Mouse (Mus musculus) ES-E14 (cell line): ENCODE measurements around the gene Psg18. TPM values are rescaled to one million over a fixed set of nuclear protein-coding genes. Genes with fewer than 3 reads are reported as not detected.
"Not testable (repeated sequence)": the region's sequence is repeated elsewhere in the genome, so short reads cannot be mapped to it uniquely, and the experiment has no call there.

ENCODE experiments used
- DNase-seq: peaks from one replicate; pipeline ENCODE4 v3.0.0-alpha.2; 2013; ENCODE audit warnings: low read depth, low spot score
- H3K27ac ChIP-seq: 2 replicates; pipeline ENCODE4 v1.5.1; 2012; ENCODE audit warnings: low read depth, mild to moderate bottlenecking, low read length, moderate library complexity, mixed read lengths; ENCODE audit not compliant: poor library complexity, insufficient read depth, severe bottlenecking
- H3K36me3 ChIP-seq: 2 replicates; pipeline ENCODE4 v1.6.1; 2012; ENCODE audit warnings: mild to moderate bottlenecking, low read length, moderate library complexity, mixed read lengths; ENCODE audit not compliant: control insufficient read depth, poor library complexity, insufficient read depth, severe bottlenecking
- H3K4me1 ChIP-seq, 2 experiments: fragments of 150-350 bp in 1 of 2; sonication (generic) in 1 of 2; 2 replicates each; pipeline ENCODE4 v1.6.1; 2012; ENCODE audit warnings: low read length in 2 of 2, mild to moderate bottlenecking in 1 of 2, mixed read lengths in 1 of 2; ENCODE audit not compliant: control insufficient read depth in 2 of 2, insufficient read depth in 2 of 2, poor library complexity in 1 of 2
- H3K4me3 ChIP-seq, 2 experiments: fragments of 150-350 bp in 1 of 2; sonication (generic) in 1 of 2; 2 replicates each; pipeline ENCODE4 v1.5.1; 2012; ENCODE audit warnings: low read length in 2 of 2, low read depth in 1 of 2, mild to moderate bottlenecking in 1 of 2, mixed read lengths in 1 of 2; ENCODE audit not compliant: insufficient read depth in 1 of 2, poor library complexity in 1 of 2, severe bottlenecking in 1 of 2
- H3K9ac ChIP-seq: 2 replicates; pipeline ENCODE4 v1.6.1; 2012; ENCODE audit warnings: low read depth, mild to moderate bottlenecking, low read length, mixed read lengths; ENCODE audit not compliant: poor library complexity, insufficient read depth, severe bottlenecking
- H3K9me3 ChIP-seq: fragments of 150-350 bp; sonication (generic); 2 replicates; pipeline ENCODE4 v1.6.1; 2012; ENCODE audit warnings: low read depth, mild to moderate bottlenecking, low read length; ENCODE audit not compliant: control insufficient read depth, insufficient read depth
- CHD2 ChIP-seq: IDR thresholded peaks from 2 replicates; pipeline ENCODE4 v1.6.1; 2014; ENCODE audit warnings: mild to moderate bottlenecking, low read depth, low read length, inconsistent platforms
- HCFC1 ChIP-seq: IDR thresholded peaks from 2 replicates; pipeline ENCODE4 v1.6.1; 2012; ENCODE audit warnings: low read length, inconsistent platforms, borderline replicate concordance; ENCODE audit not compliant: insufficient read depth
- MAFK ChIP-seq: IDR thresholded peaks from 2 replicates; pipeline ENCODE4 v1.6.1; 2014; ENCODE audit warnings: mild to moderate bottlenecking, low read depth, low read length, inconsistent platforms; ENCODE audit not compliant: insufficient read depth
- ZC3H11A ChIP-seq: IDR thresholded peaks from 2 replicates; pipeline ENCODE4 v1.6.1; 2012; ENCODE audit warnings: low read depth, mild to moderate bottlenecking, inconsistent platforms, low read length, borderline replicate concordance
- ZNF384 ChIP-seq: IDR thresholded peaks from 2 replicates; pipeline ENCODE4 v1.6.1; 2012; ENCODE audit warnings: low read depth, low read length, inconsistent platforms
- in situ Hi-C, 2 experiments: fragments of 600-800 bp; cut with MboI; formaldehyde crosslinking; loops; one replicate each; pipeline ENCODE4 v1.15.1; 2025; ENCODE audit warnings: low sequenced_read_pairs in 2 of 2, inconsistent platforms in 1 of 2; ENCODE audit not compliant: unreplicated experiment in 2 of 2
- total RNA-seq: library from RNA; depleted of rRNA; stranded (reverse); fragments of 300-350 nt; gene quantifications from 2 replicates; pipeline ENCODE4 v1.2.3, GENCODE M21; 2012; rRNA removed

Gene Psg18
- total RNA-seq: not detected in 2 replicates

DNA sequence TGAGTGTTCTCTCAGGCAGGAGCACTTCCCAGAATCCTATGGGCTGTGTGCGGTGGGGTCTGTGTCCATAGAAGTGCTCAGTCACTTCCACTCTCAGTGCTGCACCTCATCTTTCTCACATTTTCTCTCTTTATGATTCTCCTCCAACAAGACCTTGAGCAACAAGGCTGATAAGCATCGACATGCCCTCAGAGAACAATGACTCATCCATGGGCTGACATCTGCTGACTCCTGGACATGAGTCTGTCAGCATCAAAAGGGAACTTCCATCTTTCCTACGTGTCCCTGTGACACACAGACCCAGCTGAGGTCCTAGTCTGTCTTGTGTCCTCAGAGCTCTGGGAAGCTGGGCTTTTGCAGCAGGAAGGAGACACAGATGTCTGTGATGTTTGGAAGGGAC is at the start of gene Psg18:
Gene Psg18 (minus strand): TSS at position 101 of the 400 bp plus-strand sequence.
- H3K9me3 ChIP-seq: not testable (repeated sequence)
- in situ Hi-C loops: loop anchor here in 1 of 2 experiments (5.0 kb wide), 1 partner anchor 82 kb away; no protein-coding TSS in a partner anchor

GRCm38 (mm10) chr7:18403407-18403806 is 48.6 kb upstream of the Psg18 start:
- Histone ChIP-seq H3K9me3 (no peaks in the 10 kb centered on the region), H3K9ac (no peak overlapping the region), H3K4me3 (no peak overlapping the region), H3K36me3 (no peaks in the 10 kb centered on the region), H3K27ac (no peak overlapping the region), H3K4me1 (no peaks in the 10 kb centered on the region)
- in situ Hi-C loops: no loop called here
- no peak for DNase-seq
- TF ChIP-seq CHD2 (no peak), ZC3H11A (no peak), ZNF384 (no peak), HCFC1 (no peak), MAFK (no peak)

More for the DNA sequence above, at the start of gene Psg18:
- H3K4me3 ChIP-seq, H3K36me3 ChIP-seq, H3K27ac ChIP-seq, H3K9ac ChIP-seq, H3K4me1 ChIP-seq, DNase-seq: not testable (repeated sequence)

DNA sequence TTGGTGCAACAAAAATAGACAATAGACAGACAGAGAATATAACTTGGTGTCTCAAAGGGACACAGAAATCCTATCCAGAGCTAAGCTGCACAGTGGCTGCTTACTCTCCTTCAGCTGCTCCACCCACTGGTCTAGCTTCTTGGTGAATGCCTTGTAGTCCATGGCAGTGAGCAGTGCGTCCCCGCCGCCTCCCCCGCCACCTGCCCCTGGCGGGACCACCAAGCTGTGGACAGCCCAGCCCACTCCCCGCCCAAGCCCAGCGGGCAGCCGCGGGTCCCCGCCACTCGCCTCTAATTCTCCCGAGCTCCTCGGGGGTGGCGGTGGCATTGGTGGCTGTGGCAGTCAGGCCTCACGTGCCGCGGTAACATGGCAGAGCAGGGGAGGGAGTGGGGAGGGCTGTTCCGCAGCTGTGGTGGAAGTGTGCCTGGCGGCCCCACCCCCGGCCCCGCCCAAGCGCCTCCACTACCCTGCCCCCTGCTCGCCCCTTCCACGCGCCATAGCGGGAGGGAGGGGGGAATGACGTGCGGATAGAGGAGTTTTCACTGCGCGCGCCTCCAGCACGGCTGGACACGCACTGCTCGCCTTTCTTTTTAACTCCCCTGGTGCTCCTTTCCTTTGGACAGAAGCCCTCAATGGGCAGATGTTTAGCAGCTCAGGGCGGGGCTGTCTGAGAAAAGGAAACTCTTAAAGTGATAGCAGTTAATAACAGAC is 47.9 kb upstream of the Psg18 start:
- Histone ChIP-seq H3K36me3 (no peaks in the 10 kb centered on the region), H3K9ac (no peak overlapping the region), H3K4me3 (no peak overlapping the region), H3K9me3 (no peaks in the 10 kb centered on the region), H3K27ac (no peak overlapping the region), H3K4me1 (no peaks in the 10 kb centered on the region)
- no peak for DNase-seq
- in situ Hi-C loops: no loop called here
- no peak for TF ChIP-seq HCFC1

DNA sequence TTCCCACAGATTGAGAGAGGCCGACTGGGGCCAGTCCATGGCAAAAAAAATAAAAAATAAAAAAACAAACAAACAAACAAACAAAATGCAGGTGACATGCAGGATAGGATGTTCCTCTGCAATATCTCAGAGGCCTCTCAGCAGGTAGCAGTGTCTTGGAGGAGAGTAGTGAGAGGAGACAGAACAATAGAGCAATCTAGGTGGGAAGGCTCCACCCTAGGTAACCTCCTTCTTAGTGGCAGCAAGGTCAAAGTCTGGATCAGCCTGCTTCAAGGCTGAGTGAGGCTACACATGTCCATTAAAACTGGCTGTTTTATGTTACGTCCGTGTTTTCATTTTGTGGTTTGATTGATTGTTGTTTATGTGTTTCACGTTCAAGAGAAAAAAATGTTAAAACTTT is 36.7 kb upstream of the Psg18 start:
- not testable (repeated sequence) for DNase-seq, H3K36me3 ChIP-seq, H3K4me1 ChIP-seq, H3K9ac ChIP-seq, H3K4me3 ChIP-seq, H3K9me3 ChIP-seq, H3K27ac ChIP-seq
- in situ Hi-C loops: loop anchor here in 1 of 2 experiments (10.0 kb wide), 1 partner anchor 167 kb away; no protein-coding TSS in a partner anchor

DNA sequence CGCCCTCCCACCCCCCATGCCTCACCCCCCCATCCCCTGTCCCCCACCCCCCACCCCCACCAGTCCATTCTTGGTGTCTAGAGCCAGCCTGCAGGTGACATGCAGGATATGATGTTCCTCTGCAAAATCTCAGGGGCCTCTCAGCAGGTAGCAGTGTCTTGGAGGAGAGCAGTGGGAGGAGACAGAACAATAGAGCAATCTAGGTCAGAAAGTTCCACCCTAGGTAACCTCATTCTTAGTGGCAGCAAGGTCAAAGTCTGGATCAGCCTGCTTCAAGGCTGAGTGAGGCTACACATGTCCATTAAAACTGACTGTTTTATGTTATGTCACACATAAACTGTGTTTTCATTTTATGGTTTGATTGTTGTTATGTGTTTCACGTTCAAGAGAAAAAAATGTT is 23.5 kb upstream of the Psg18 start:
- H3K4me1 ChIP-seq: no peaks in the 10 kb centered on the region
- TF ChIP-seq HCFC1 (no peak), ZC3H11A (no peak), CHD2 (no peak), MAFK (no peak), ZNF384 (no peak)
- in situ Hi-C loops: no loop called here
- DNase-seq: peak; percentile 26
- H3K4me3 ChIP-seq: no peak overlapping the region
- H3K27ac ChIP-seq: no peak overlapping the region
- no peak overlapping the region for H3K9ac ChIP-seq
- no peaks in the 10 kb centered on the region; the same call in 1 of the 2 replicates for H3K36me3 ChIP-seq
- H3K9me3 ChIP-seq: no peaks in the 10 kb centered on the region

DNA sequence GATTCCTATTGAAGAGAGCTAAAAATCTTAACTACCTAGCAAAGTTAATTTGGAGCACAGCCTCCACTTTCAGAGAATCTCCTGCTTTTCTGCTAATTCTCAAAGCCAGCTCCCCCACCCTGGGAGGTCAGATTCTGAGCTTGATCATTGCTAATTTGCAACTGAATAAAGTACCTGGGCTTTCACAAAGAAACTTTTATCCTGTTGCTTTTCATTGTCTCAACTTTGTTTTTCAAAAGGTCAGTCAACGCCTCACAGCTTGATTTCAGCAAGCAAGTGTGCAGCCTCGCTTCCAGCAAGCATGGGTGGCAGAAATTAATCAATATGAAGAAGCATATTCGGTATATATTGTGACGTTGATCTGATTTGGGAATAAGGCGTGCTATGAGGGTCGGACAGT is 19.4 kb downstream of the Psg18 start:
- H3K36me3 ChIP-seq, in situ Hi-C loops, H3K4me1 ChIP-seq, H3K9ac ChIP-seq, H3K4me3 ChIP-seq, H3K9me3 ChIP-seq, H3K27ac ChIP-seq: not testable (repeated sequence)
- peak; percentile 4 for DNase-seq
